Mouse (Mus musculus): ENCODE data around the gene Krt86.

GRCm38 (mm10) chr15:101506896-101507758 lies 33.8 kb downstream of the Krt86 start:
- TF ChIP-seq CTCF (IDR thresholded peaks at IDR 0.05; ENCODE audit: low read depth, low read length) = no peak
- no peak for TF ChIP-seq POLR2A (IDR thresholded peaks at IDR 0.05; ENCODE audit: extremely low read depth, insufficient read depth, low read length)

Data from liver, adult 2 months (tissue).